Mouse (Mus musculus): ENCODE measurements around the gene Gipr. TPM values are rescaled to one million over a fixed set of nuclear protein-coding genes. Genes with fewer than 3 reads are reported as not detected.

Gene Gipr
- polyA plus RNA-seq, 2 experiments = 1.1 TPM; not detected in 1

DNA sequence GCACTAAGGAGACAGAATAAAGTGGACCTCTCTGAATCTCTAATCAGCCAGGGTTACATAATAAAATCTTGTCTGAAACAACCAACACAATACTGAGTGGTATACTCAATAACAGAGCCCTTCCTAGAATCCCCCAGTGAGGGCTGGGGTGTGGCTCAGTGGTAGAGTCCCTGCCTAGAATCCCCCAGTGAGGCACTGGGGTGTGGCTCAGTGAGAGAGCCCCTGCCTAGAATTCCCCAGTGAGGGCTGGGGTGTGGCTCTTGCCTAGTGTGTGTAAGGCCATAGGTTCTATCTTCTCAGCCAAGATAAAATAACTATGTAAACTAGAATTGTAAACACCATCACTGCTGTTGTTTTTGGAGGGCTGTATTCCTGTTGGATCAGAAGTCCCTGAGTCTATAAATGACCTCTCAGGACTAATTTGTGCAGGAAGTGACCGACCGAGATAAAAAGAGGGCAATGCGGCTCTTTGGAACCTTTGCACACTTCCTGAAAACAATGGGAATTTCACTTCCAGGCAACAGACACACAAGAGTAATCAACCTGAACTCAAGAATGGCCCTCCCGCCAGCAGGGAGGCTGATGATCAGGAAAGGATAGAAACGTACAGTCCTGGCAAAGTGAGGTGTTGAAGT, 45.2 kb upstream of the Gipr start:
- 54% methylated on average over 5 of the region's 5 CpGs for WGBS
- Histone ChIP-seq H3K36me3 (ENCODE audit: control insufficient read depth, insufficient read depth, low read length) (0 out of 2 replicates have a peak, but pooled peaks cover under 1% of the 10 kb centered on the region), H3K27me3 (ENCODE audit: control insufficient read depth, insufficient read depth, low read length) (no peaks in the 10 kb centered on the region), H3K9me3 (ENCODE audit: control insufficient read depth, low read length) (no peaks in the 10 kb centered on the region), H3K4me3 (replicated peaks; ENCODE audit: low read length) (no peak overlapping the region), H3K27ac (replicated peaks; ENCODE audit: low read depth, low read length) (no peak overlapping the region), H3K4me2 (replicated peaks; ENCODE audit: low read depth, low read length, severe bottlenecking) (no peak overlapping the region), H3K9ac (ENCODE audit: low read depth, low read length, severe bottlenecking) (no peak overlapping the region), H3K4me1 (ENCODE audit: control insufficient read depth, insufficient read depth, low read length) (peaks cover 26% of the 10 kb centered on the region)
- no peak for DNase-seq (ENCODE audit: low spot score)
- no peak for TF ChIP-seq POLR2A (IDR thresholded peaks at IDR 0.05; ENCODE audit: borderline replicate concordance, extremely low read depth, insufficient read depth, insufficient read length)
- no peak for ATAC-seq (ENCODE audit: low FRiP score, low read depth)

- ATAC-seq (ENCODE audit: low FRiP score, low read depth) (no peak), DNase-seq (ENCODE audit: low spot score) (no peak)
- Histone ChIP-seq H3K27ac (replicated peaks; ENCODE audit: low read depth, low read length) (no peak overlapping the region), H3K9ac (ENCODE audit: low read depth, low read length, severe bottlenecking) (no peak overlapping the region), H3K4me2 (replicated peaks; ENCODE audit: low read depth, low read length, severe bottlenecking) (no peak overlapping the region), H3K27me3 (ENCODE audit: control insufficient read depth, insufficient read depth, low read length) (no peaks in the 10 kb centered on the region), H3K4me3 (replicated peaks; ENCODE audit: low read length) (no peak overlapping the region), H3K4me1 (ENCODE audit: control insufficient read depth, insufficient read depth, low read length) (peaks cover 17% of the 10 kb centered on the region), H3K9me3 (ENCODE audit: control insufficient read depth, low read length) (no peaks in the 10 kb centered on the region), H3K36me3 (ENCODE audit: control insufficient read depth, insufficient read depth, low read length) (peaks cover 12% of the 10 kb centered on the region; the same call in 1 of the 2 replicates)
- 94% methylated on average over 5 of the region's 5 CpGs for WGBS
- TF ChIP-seq POLR2A (IDR thresholded peaks at IDR 0.05; ENCODE audit: borderline replicate concordance, extremely low read depth, insufficient read depth, insufficient read length) = no peak
Observed at GRCm38 (mm10) chr7:19210010-19210409, 44.1 kb upstream of the Gipr start.

DNA sequence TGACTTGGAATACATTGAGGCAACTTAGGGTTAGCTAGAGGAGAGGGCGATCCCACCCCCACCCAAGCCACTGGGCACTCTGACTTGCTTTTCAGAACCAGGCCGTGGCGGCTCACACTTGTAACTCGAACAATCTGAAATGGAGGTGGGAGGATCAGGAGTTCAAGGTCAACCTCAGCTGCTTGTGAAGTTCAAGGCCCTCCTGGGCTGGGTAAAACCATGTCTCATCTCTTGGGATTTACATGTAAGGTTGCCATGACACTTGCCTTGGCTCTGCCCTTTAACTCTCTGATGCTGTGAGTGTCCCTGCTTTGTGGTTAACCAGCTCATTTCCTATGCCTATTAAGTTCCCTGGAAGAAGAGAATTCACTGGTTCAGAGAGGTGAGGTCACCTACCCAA, 43.6 kb upstream of the Gipr start:
- no peak for TF ChIP-seq POLR2A (IDR thresholded peaks at IDR 0.05; ENCODE audit: borderline replicate concordance, extremely low read depth, insufficient read depth, insufficient read length)
- no peak overlapping the region for H3K9ac ChIP-seq (ENCODE audit: low read depth, low read length, severe bottlenecking)
- peaks cover 14% of the 10 kb centered on the region for H3K4me1 ChIP-seq (ENCODE audit: control insufficient read depth, insufficient read depth, low read length)
- ATAC-seq (ENCODE audit: low FRiP score, low read depth) (no peak), DNase-seq (ENCODE audit: low spot score) (no peak)
- no peak overlapping the region for H3K27ac ChIP-seq (replicated peaks; ENCODE audit: low read depth, low read length)
- H3K4me2 ChIP-seq (replicated peaks; ENCODE audit: low read depth, low read length, severe bottlenecking) = no peak overlapping the region
- no peaks in the 10 kb centered on the region for H3K9me3 ChIP-seq (ENCODE audit: control insufficient read depth, low read length)
- 79% methylated on average over 4 of the region's 4 CpGs for WGBS
- no peaks in the 10 kb centered on the region for H3K27me3 ChIP-seq (ENCODE audit: control insufficient read depth, insufficient read depth, low read length)
- H3K4me3 ChIP-seq (replicated peaks; ENCODE audit: low read length) = no peak overlapping the region
- peaks cover 14% of the 10 kb centered on the region; the same call in 1 of the 2 replicates for H3K36me3 ChIP-seq (ENCODE audit: control insufficient read depth, insufficient read depth, low read length)

GRCm38 (mm10) chr7:19208944-19209472, 43.1 kb upstream of the Gipr start:
- no peak for TF ChIP-seq POLR2A (IDR thresholded peaks at IDR 0.05; ENCODE audit: borderline replicate concordance, extremely low read depth, insufficient read depth, insufficient read length)
- DNase-seq (ENCODE audit: low spot score) = peak; percentile 68
- H3K9ac ChIP-seq (ENCODE audit: low read depth, low read length, severe bottlenecking) = no peak overlapping the region
- H3K9me3 ChIP-seq (ENCODE audit: control insufficient read depth, low read length) = no peaks in the 10 kb centered on the region
- no peak for ATAC-seq (ENCODE audit: low FRiP score, low read depth)
- no peak overlapping the region for H3K27ac ChIP-seq (replicated peaks; ENCODE audit: low read depth, low read length)
- WGBS = 52% methylated on average over 7 of the region's 7 CpGs
- no peak overlapping the region for H3K4me3 ChIP-seq (replicated peaks; ENCODE audit: low read length)
- peaks cover 19% of the 10 kb centered on the region for H3K36me3 ChIP-seq (ENCODE audit: control insufficient read depth, insufficient read depth, low read length)
- peaks cover 10% of the 10 kb centered on the region for H3K4me1 ChIP-seq (ENCODE audit: control insufficient read depth, insufficient read depth, low read length)
- no peak overlapping the region for H3K4me2 ChIP-seq (replicated peaks; ENCODE audit: low read depth, low read length, severe bottlenecking)
- H3K27me3 ChIP-seq (ENCODE audit: control insufficient read depth, insufficient read depth, low read length) = no peaks in the 10 kb centered on the region

DNA sequence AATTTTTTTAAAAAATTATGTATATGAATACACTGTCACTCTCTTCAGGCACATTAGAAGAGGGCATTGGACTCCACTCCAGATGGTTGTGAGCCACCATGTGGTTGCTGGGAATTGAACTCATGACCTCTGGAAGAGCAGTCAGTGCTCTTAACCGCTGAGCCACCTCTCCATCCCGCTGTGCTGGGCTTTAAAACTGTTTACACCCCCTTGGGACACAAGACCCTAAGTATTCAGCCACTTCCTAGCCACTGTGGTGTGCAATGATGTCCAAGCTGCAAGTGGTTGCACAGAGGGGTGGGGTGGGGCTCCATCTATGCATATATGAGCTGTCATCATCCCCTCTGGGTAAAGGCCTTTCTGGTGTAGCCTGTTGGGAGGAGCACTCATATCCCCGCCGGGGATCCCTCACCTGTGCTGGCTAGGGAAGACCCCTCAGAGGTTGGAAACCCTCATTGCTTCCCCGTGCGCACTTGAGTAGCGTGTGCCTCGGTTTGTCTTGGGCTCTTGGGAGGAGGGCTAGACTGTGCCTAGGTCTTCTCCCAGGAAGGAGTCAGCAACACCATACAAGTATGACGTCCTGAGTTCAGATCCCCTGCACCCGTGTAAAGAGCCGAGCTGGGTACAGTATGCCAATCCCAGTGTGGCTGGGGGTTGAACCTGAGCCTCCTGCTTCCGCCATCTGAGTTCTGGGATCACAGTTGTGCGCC, 42.4 kb upstream of the Gipr start:
- 77% methylated on average over 13 of the region's 13 CpGs for WGBS
- ATAC-seq (ENCODE audit: low FRiP score, low read depth) = no peak
- no peak overlapping the region for H3K27ac ChIP-seq (replicated peaks; ENCODE audit: low read depth, low read length)

More for the DNA sequence above, 42.4 kb upstream of the Gipr start:
- no peaks in the 10 kb centered on the region for H3K9me3 ChIP-seq (ENCODE audit: control insufficient read depth, low read length)
- DNase-seq (ENCODE audit: low spot score) = no peak
- no peak overlapping the region for H3K4me2 ChIP-seq (replicated peaks; ENCODE audit: low read depth, low read length, severe bottlenecking)
- peaks cover 24% of the 10 kb centered on the region for H3K36me3 ChIP-seq (ENCODE audit: control insufficient read depth, insufficient read depth, low read length)
- no peaks in the 10 kb centered on the region for H3K27me3 ChIP-seq (ENCODE audit: control insufficient read depth, insufficient read depth, low read length)
- no peak overlapping the region for H3K9ac ChIP-seq (ENCODE audit: low read depth, low read length, severe bottlenecking)
- H3K4me3 ChIP-seq (replicated peaks; ENCODE audit: low read length) = no peak overlapping the region
- TF ChIP-seq POLR2A (IDR thresholded peaks at IDR 0.05; ENCODE audit: borderline replicate concordance, extremely low read depth, insufficient read depth, insufficient read length) = no peak
- H3K4me1 ChIP-seq (ENCODE audit: control insufficient read depth, insufficient read depth, low read length) = peaks cover 10% of the 10 kb centered on the region
